Mouse (Mus musculus) hindlimb bud, embryonic 11.5 days (tissue): ENCODE measurements around the gene Doxl2.
"Not testable (repeated sequence)": the region's sequence is repeated elsewhere in the genome, so short reads cannot be mapped to it uniquely, and the experiment has no call there.

Experiments used
- DNase-seq: peaks from one replicate; pipeline ENCODE4 v3.0.0-alpha.2; 2012; ENCODE audit warnings: low read depth, low spot score; ENCODE audit errors: extremely low spot score

Gene Doxl2

GRCm38 (mm10) chr6:48974663-48975062 lies at the start of gene Doxl2:
Doxl2 (plus strand) TSS chr6:48974963.
- no peak for DNase-seq

- DNase-seq = no peak
Measured at GRCm38 (mm10) chr6:48929595-48929994, 45.2 kb upstream of the Doxl2 start, which contains the start of gene 1600015I10Rik. 1600015I10Rik (plus strand) TSS chr6:48929895.

- DNase-seq = no peak
Measured at GRCm38 (mm10) chr6:48949596-48949995, 25.2 kb upstream of the Doxl2 start.

GRCm38 (mm10) chr6:48950676-48951075 lies 24.1 kb upstream of the Doxl2 start:
- no peak for DNase-seq

- DNase-seq = no peak
Measured at GRCm38 (mm10) chr6:48951630-48952029, 23.1 kb upstream of the Doxl2 start.

GRCm38 (mm10) chr6:48953220-48953619 lies 21.5 kb upstream of the Doxl2 start:
- DNase-seq = no peak

GRCm38 (mm10) chr6:48954211-48954610 lies 20.6 kb upstream of the Doxl2 start:
- no peak for DNase-seq

GRCm38 (mm10) chr6:48954946-48955345 lies 19.8 kb upstream of the Doxl2 start:
- no peak for DNase-seq

GRCm38 (mm10) chr6:48956785-48957184 lies 18.0 kb upstream of the Doxl2 start:
- DNase-seq = no peak

- no peak for DNase-seq
Measured at GRCm38 (mm10) chr6:48958053-48958452, 16.7 kb upstream of the Doxl2 start.

GRCm38 (mm10) chr6:48959151-48959550 lies 15.6 kb upstream of the Doxl2 start:
- not testable (repeated sequence) for DNase-seq

- DNase-seq = not testable (repeated sequence)
Measured at GRCm38 (mm10) chr6:48966696-48967095, 8.1 kb upstream of the Doxl2 start.

GRCm38 (mm10) chr6:48967868-48968267 lies 6.9 kb upstream of the Doxl2 start:
- no peak for DNase-seq

GRCm38 (mm10) chr6:48979616-48980015 lies 4.9 kb downstream of the Doxl2 start:
- no peak for DNase-seq

- DNase-seq = no peak
Measured at GRCm38 (mm10) chr6:48982305-48982704, 7.5 kb downstream of the Doxl2 start.

GRCm38 (mm10) chr6:48986444-48986990 lies 11.8 kb downstream of the Doxl2 start, which contains the start of gene Svs1:
Svs1 (plus strand) TSS chr6:48986861.
- DNase-seq = no peak

- DNase-seq = no peak
Measured at GRCm38 (mm10) chr6:48989971-48990370, 15.2 kb downstream of the Doxl2 start.

- no peak for DNase-seq
Measured at GRCm38 (mm10) chr6:48991991-48992390, 17.2 kb downstream of the Doxl2 start.

GRCm38 (mm10) chr6:48998186-48998585 lies 23.4 kb downstream of the Doxl2 start:
- no peak for DNase-seq

GRCm38 (mm10) chr6:48998796-48999195 lies 24.0 kb downstream of the Doxl2 start:
- no peak for DNase-seq

- no peak for DNase-seq
Measured at GRCm38 (mm10) chr6:49003381-49003780, 28.6 kb downstream of the Doxl2 start.

- DNase-seq = no peak
Measured at GRCm38 (mm10) chr6:49007981-49008380, 33.2 kb downstream of the Doxl2 start.
